Mouse (Mus musculus): ENCODE measurements at regions not wholly inside any gene's neighbourhood (a gene's known extent, or its start where the extent isn't known, plus 50 kb on each side); places are given as distances from the start of the nearest gene placed in this dataset.

- 76% methylated on average over 3 of the region's 3 CpGs for WGBS
- Histone ChIP-seq H3K4me1 (peaks cover 11% of the 10 kb centered on the region), H3K9me3 (no peaks in the 10 kb centered on the region), H3K4me3 (no peak overlapping the region), H3K27me3 (replicated peaks) (no peaks in the 10 kb centered on the region), H3K4me2 (no peak overlapping the region), H3K36me3 (no peaks in the 10 kb centered on the region), H3K27ac (replicated peaks) (no peak overlapping the region), H3K9ac (no peak overlapping the region)
- no peak for ATAC-seq (ENCODE audit: extremely low read depth, insufficient number of reproducible peaks, low FRiP score, low TSS enrichment)
These were observed 158.6 kb downstream of the Chic2 start for GRCm38 (mm10) chr5:74885958-74886357.

- Histone ChIP-seq H3K27ac (replicated peaks) (no peak overlapping the region), H3K4me2 (no peak overlapping the region), H3K4me1 (peaks cover 22% of the 10 kb centered on the region), H3K27me3 (replicated peaks) (no peaks in the 10 kb centered on the region), H3K9ac (no peak overlapping the region), H3K36me3 (no peaks in the 10 kb centered on the region), H3K4me3 (no peak overlapping the region), H3K9me3 (no peaks in the 10 kb centered on the region)
- 35% methylated on average over 12 of the region's 12 CpGs for WGBS
- no peak for ATAC-seq (ENCODE audit: extremely low read depth, insufficient number of reproducible peaks, low FRiP score, low TSS enrichment)
These were observed 162.0 kb downstream of the Chic2 start for GRCm38 (mm10) chr5:74882563-74882962.

- peaks cover 26% of the 10 kb centered on the region for H3K4me1 ChIP-seq
- H3K9me3 ChIP-seq, result no peaks in the 10 kb centered on the region
- H3K4me2 ChIP-seq, result no peak overlapping the region
- H3K27ac ChIP-seq (replicated peaks), result peak overlapping the region; percentile 25; the same call in 1 of the 2 replicates
- H3K36me3 ChIP-seq, result no peaks in the 10 kb centered on the region
- H3K27me3 ChIP-seq (replicated peaks), result no peaks in the 10 kb centered on the region
- H3K9ac ChIP-seq, result no peak overlapping the region
- H3K4me3 ChIP-seq, result no peak overlapping the region
- 55% methylated on average over 10 of the region's 10 CpGs for WGBS
- ATAC-seq (ENCODE audit: extremely low read depth, insufficient number of reproducible peaks, low FRiP score, low TSS enrichment), result no peak
These were observed 163.8 kb downstream of the Chic2 start for GRCm38 (mm10) chr5:74880669-74881226.

GRCm38 (mm10) chr5:74880048-74880437 lies 164.5 kb downstream of the Chic2 start:
- Histone ChIP-seq H3K27me3 (replicated peaks) (no peaks in the 10 kb centered on the region), H3K27ac (replicated peaks) (no peak overlapping the region), H3K9ac (no peak overlapping the region), H3K4me1 (peaks cover 27% of the 10 kb centered on the region), H3K4me3 (no peak overlapping the region), H3K9me3 (no peaks in the 10 kb centered on the region), H3K4me2 (no peak overlapping the region), H3K36me3 (no peaks in the 10 kb centered on the region)
- ATAC-seq (ENCODE audit: extremely low read depth, insufficient number of reproducible peaks, low FRiP score, low TSS enrichment), result no peak
- WGBS, result 72% methylated on average over 6 of the region's 6 CpGs

GRCm38 (mm10) chr5:74879098-74880047 lies 165.2 kb downstream of the Chic2 start:
- Histone ChIP-seq H3K4me3 (no peak overlapping the region), H3K36me3 (no peaks in the 10 kb centered on the region), H3K27ac (replicated peaks) (no peak overlapping the region), H3K27me3 (replicated peaks) (no peaks in the 10 kb centered on the region), H3K4me1 (peaks cover 34% of the 10 kb centered on the region), H3K9ac (no peak overlapping the region), H3K9me3 (no peaks in the 10 kb centered on the region), H3K4me2 (no peak overlapping the region)
- no peak for ATAC-seq (ENCODE audit: extremely low read depth, insufficient number of reproducible peaks, low FRiP score, low TSS enrichment)
- WGBS, result 65% methylated on average over 12 of the region's 13 CpGs

GRCm38 (mm10) chr5:74877595-74877994 lies 167.0 kb downstream of the Chic2 start:
- Histone ChIP-seq H3K9me3 (no peaks in the 10 kb centered on the region), H3K4me3 (no peak overlapping the region), H3K27me3 (replicated peaks) (peaks cover 4% of the 10 kb centered on the region), H3K4me2 (no peak overlapping the region), H3K27ac (replicated peaks) (no peak overlapping the region), H3K4me1 (peaks cover 29% of the 10 kb centered on the region), H3K36me3 (no peaks in the 10 kb centered on the region), H3K9ac (no peak overlapping the region)
- ATAC-seq (ENCODE audit: extremely low read depth, insufficient number of reproducible peaks, low FRiP score, low TSS enrichment), result no peak
- WGBS, result 29% methylated on average over 5 of the region's 5 CpGs

GRCm38 (mm10) chr5:74877185-74877584 lies 167.4 kb downstream of the Chic2 start:
- Histone ChIP-seq H3K27me3 (replicated peaks) (peaks cover 5% of the 10 kb centered on the region), H3K27ac (replicated peaks) (no peak overlapping the region), H3K4me2 (no peak overlapping the region), H3K4me3 (no peak overlapping the region), H3K9me3 (no peaks in the 10 kb centered on the region), H3K9ac (no peak overlapping the region), H3K4me1 (peaks cover 26% of the 10 kb centered on the region), H3K36me3 (no peaks in the 10 kb centered on the region)
- 57% methylated on average over 6 of the region's 6 CpGs for WGBS
- ATAC-seq (ENCODE audit: extremely low read depth, insufficient number of reproducible peaks, low FRiP score, low TSS enrichment), result no peak

GRCm38 (mm10) chr5:74874691-74875090 lies 169.9 kb downstream of the Chic2 start:
- peaks cover 5% of the 10 kb centered on the region for H3K27me3 ChIP-seq (replicated peaks)
- H3K9ac ChIP-seq, result no peak overlapping the region
- peaks cover 16% of the 10 kb centered on the region for H3K4me1 ChIP-seq
- 31% methylated on average over 6 of the region's 6 CpGs for WGBS
- ATAC-seq (ENCODE audit: extremely low read depth, insufficient number of reproducible peaks, low FRiP score, low TSS enrichment), result no peak
- H3K27ac ChIP-seq (replicated peaks), result no peak overlapping the region
- H3K4me2 ChIP-seq, result no peak overlapping the region
- no peak overlapping the region for H3K4me3 ChIP-seq
- no peaks in the 10 kb centered on the region for H3K36me3 ChIP-seq
- no peaks in the 10 kb centered on the region for H3K9me3 ChIP-seq

GRCm38 (mm10) chr5:74870615-74871014 lies 167.9 kb upstream of the Lnx1 start:
- no peaks in the 10 kb centered on the region for H3K9me3 ChIP-seq
- no peaks in the 10 kb centered on the region for H3K36me3 ChIP-seq
- H3K4me1 ChIP-seq, result peaks cover 9% of the 10 kb centered on the region
- no peak overlapping the region for H3K4me3 ChIP-seq
- H3K4me2 ChIP-seq, result no peak overlapping the region
- ATAC-seq (ENCODE audit: extremely low read depth, insufficient number of reproducible peaks, low FRiP score, low TSS enrichment), result no peak
- H3K9ac ChIP-seq, result no peak overlapping the region
- WGBS, result 48% methylated on average over 12 of the region's 12 CpGs
- H3K27me3 ChIP-seq (replicated peaks), result peaks cover 5% of the 10 kb centered on the region
- no peak overlapping the region for H3K27ac ChIP-seq (replicated peaks)

- Histone ChIP-seq H3K9me3 (no peaks in the 10 kb centered on the region), H3K27ac (replicated peaks) (no peak overlapping the region), H3K36me3 (no peaks in the 10 kb centered on the region), H3K4me1 (no peaks in the 10 kb centered on the region; the same call in 1 of the 2 replicates), H3K9ac (no peak overlapping the region), H3K4me2 (no peak overlapping the region), H3K27me3 (replicated peaks) (no peaks in the 10 kb centered on the region; the same call in 1 of the 2 replicates), H3K4me3 (no peak overlapping the region)
- 90% methylated on average over 11 of the region's 11 CpGs for WGBS
- ATAC-seq (ENCODE audit: extremely low read depth, insufficient number of reproducible peaks, low FRiP score, low TSS enrichment), result no peak; the same call in 1 of the 2 replicates
These were observed 164.5 kb upstream of the Lnx1 start for GRCm38 (mm10) chr5:74867113-74867785.

GRCm38 (mm10) chr5:74866697-74867096 lies 164.0 kb upstream of the Lnx1 start:
- no peak for ATAC-seq (ENCODE audit: extremely low read depth, insufficient number of reproducible peaks, low FRiP score, low TSS enrichment)
- H3K9ac ChIP-seq, result no peak overlapping the region
- 8% methylated on average over 7 of the region's 7 CpGs for WGBS

More at GRCm38 (mm10) chr5:74866697-74867096, 164.0 kb upstream of the Lnx1 start:
- H3K9me3 ChIP-seq, result no peaks in the 10 kb centered on the region
- no peak overlapping the region for H3K4me2 ChIP-seq
- H3K4me1 ChIP-seq, result no peaks in the 10 kb centered on the region; the same call in 1 of the 2 replicates
- no peaks in the 10 kb centered on the region; the same call in 1 of the 2 replicates for H3K27me3 ChIP-seq (replicated peaks)
- no peak overlapping the region for H3K4me3 ChIP-seq
- H3K27ac ChIP-seq (replicated peaks), result no peak overlapping the region
- no peaks in the 10 kb centered on the region for H3K36me3 ChIP-seq

Measured in heart, embryonic 13.5 days (tissue).